Mouse (Mus musculus) olfactory bulb, adult 2 months (tissue): ENCODE data around the gene Isl1.

ENCODE experiments used
- CTCF ChIP-seq: fragments of 200-500 bp; IDR thresholded peaks from 2 replicates; pipeline ENCODE4 v1.5.1; 2012; ENCODE audit warnings: low read depth, mild to moderate bottlenecking, low read length, moderate library complexity; ENCODE audit not compliant: insufficient read depth
- POLR2A ChIP-seq: fragments of 200-500 bp; IDR thresholded peaks from 2 replicates; pipeline ENCODE4 v1.6.1; 2012; ENCODE audit warnings: mild to moderate bottlenecking, low read depth, low read length, moderate library complexity; ENCODE audit not compliant: insufficient read depth

DNA sequence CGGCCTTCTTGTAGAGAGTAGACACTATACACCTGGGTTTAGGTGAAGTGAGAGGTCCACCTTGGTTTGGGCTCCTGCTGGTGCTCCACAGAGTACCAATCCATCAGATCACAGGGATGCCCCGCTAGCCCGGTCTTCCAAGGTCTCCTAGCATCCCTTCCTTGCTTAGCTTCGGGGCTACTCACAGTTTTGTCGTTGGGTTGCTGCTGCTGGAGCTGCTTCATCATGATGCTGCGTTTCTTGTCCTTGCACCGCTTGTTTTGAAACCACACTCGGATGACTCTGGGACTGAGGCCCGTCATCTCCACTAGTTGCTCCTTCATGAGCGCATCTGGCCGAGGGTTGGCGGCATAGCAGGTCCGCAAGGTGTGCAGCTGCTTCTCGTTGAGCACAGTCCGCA, 6.6 kb downstream of the Isl1 start:
- TF ChIP-seq CTCF (no peak), POLR2A (no peak)
